Mouse (Mus musculus) heart, postnatal 4 days (tissue): ENCODE results near the gene Ddx60. TPM values are rescaled to one million over a fixed set of nuclear protein-coding genes. Genes with fewer than 3 reads are reported as not detected.
"Not testable (repeated sequence)": the region's sequence is repeated elsewhere in the genome, so short reads cannot be mapped to it uniquely, and the experiment has no call there.

ENCODE experiments used
- DNase-seq: peaks from one replicate; pipeline ENCODE4 v3.0.0; 2021
- total RNA-seq, 2 experiments: library from RNA; stranded (reverse); gene quantifications; 2 replicates each; pipeline ENCODE4 v1.2.3; 2021

Gene Ddx60
- 1 to 10 TPM; 1.5 to 2.3 TPM for total RNA-seq

DNA sequence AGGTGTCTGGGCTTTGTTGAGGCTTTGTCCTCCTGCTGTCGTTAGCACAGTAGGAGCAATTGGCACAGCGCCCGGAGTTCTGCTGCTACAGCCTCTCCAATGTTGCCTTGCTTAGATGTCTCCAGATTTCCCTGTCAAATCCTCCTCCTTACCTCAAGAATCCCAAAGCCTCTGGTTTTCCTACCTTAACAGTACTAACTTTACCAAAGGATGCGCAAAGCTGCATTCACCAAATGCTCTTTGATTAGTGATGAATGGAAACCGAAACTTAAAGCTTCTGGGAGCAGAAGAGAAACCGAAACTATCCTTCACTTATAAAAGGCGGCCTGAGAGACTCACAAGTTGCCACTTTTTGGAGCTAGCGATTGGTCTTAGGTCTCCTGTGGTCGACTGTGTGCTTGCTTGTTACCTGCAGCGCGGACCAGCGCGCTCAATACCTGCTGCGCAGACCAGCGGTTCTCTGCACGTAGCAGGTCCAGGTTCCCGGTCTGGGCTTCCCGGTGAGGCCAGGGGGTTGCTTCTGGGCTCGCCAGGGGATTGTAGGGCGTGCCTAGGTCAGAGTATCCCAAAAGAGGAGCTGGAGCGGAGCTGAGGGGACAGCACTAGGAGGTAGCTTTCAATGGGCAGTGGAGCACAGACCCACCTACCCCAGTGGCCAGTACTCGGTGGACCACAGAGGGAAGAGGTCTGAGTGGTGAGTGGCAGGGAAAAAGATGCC lies at the start of gene Ddx60:
TSS of gene Ddx60 (plus strand) at position 311 of the 718 bp plus-strand sequence.
- DNase-seq: peak; percentile 86

DNA sequence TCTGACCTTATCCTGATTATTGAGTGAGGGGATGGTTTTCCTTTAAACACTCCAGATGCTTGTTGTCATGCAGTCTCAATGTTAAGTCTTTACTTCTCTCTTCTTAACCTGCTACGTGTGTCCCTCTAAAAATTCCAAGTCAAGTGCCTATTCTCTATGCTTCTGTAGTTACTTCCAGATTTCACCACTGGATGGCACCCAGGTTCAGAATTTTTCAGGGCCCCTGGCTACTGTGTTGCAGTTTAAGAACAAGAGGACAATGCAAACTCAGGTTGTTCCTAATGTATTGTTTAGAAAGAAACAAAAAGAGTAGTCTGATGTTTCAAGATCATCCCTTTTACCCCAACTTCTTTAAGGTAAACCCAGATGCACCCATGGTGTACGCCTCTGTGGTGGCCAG lies 33.8 kb upstream of the Ddx60 start:
- DNase-seq: peak; percentile 78

DNA sequence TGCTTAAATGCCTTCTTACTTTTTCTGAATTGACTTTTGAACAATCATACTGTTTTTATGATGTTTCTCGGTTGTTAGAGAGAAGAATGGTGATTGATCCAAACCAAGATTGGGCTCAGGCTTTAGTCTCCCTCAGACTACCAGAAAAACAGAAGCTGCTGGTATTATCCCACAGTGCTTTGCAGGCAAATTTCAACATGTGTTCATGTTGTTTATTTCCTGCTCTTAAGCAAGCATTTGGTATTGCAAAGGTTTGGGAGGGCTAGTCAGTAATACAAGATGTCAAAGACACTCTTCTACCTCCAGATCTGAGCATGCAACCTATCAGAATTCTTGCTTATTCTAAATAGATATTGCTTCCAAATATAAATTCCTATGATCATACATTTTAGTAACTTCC lies 31.1 kb upstream of the Ddx60 start:
- DNase-seq: no peak

DNA sequence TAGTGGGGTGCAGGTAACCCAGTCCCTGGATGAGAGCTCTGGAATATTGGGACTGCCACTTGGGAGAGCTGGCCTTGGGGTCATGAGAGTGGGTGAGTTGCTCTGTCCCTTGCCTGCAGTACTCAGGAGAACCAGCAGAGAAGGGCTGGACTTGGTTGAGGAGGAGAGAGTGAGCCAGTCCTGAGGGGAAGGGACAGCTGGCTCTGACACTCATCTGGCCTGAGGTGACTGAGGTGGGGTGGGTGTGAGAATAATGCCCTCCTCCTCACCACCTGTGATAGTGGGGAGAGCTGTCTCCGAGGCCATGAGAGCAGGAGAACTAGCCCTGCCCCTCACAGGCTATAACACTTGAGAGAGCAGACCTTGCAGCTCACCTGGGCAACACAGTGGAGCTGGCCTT lies 30.5 kb upstream of the Ddx60 start:
- no peak for DNase-seq

DNA sequence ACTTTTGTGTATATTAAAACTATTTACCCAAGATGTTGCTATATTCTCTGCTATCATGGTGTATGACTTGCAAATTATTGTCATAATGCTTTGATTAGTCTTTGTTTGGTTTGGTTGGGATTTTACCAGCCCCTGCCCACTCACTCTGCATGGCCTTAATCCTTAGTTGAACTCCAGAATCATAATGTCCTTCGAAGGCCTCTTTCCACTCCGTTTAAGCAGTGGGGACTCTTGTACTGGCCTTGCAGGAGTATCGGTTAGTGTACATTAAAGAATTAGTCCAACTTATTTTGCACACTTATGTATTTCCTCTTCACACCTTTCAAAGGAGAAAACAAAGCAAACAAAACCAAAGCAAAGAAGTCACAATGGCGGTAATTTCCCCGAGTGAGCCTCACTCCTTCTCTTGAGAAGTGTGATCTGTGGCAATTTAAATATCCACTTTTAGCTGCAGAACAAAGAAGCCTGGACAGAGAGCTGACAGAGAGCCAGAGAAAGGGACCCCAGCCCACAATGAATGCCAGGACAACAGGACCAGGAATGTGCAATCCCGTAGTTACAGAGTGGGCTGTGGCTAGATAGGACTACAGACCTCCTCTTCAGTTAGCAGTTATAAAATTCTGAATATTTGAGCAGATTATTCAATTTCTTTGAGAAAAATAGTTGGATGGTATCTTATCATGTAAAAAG lies 26.7 kb upstream of the Ddx60 start:
- no peak for DNase-seq

DNA sequence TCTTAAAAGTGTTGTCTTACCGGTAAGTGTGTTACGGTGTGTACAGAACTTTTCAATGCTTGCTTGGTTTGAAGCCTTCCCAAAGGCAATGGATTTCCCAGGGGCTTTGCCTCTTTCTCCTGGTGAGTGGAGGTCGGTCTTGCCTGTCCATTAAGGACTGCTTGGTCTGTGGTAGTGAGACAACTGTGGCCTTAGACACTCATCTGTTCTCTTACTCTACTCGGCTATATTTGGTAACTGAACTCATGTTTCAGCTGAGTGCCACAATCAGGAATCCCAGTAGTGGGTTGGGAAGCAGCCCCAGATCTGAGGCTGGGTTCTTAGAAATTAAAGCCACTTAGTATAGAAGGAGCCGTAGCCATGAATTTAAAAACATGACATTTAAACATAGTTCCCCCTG lies 25.4 kb upstream of the Ddx60 start, which contains the start of gene Palld:
TSS of gene Palld (minus strand) at position 170 of the 400 bp plus-strand sequence.
- peak; percentile 51 for DNase-seq

DNA sequence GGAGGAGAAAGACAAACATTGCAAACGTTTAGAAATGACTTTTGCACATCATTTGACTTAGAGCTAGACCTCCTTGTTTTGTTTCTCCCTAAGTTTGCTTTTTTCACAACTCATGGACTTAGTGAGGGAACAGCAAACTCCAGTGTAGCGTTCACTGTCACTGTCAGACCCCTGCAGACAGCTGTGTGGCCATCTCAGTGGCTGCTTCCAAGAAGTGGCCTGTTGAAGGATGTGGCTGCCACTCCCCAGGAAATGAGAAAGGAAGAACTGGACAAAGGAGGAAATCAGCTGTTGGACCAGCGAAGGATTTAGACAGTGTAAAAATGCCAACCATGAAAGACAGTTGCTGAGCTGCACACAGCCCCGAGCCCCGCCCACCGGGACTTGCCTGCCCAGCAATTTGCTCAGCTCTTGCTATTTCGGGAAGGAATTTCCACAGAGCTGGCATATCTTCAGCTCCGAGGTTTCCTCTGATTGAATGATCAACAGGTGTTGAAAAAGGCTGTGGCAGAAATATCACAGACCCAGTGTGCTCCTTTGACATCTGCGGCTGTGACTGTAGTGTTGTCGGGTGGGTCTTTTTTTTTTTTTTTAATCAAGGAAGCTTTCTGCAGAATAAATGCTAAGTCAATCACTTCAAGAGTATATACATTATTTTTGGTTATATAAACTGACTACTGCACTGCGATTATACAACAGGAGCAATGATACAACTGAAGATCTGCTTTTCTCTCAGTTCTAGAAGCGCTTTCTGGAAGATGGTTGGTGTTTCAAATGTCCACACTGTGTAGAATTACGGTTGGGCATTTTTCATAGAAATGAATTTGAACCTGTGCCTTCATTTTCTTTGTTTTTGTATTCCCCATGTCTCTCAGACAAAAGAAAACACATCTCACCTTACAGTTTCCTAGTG lies 19.3 kb upstream of the Ddx60 start:
- peak; percentile 81 for DNase-seq

DNA sequence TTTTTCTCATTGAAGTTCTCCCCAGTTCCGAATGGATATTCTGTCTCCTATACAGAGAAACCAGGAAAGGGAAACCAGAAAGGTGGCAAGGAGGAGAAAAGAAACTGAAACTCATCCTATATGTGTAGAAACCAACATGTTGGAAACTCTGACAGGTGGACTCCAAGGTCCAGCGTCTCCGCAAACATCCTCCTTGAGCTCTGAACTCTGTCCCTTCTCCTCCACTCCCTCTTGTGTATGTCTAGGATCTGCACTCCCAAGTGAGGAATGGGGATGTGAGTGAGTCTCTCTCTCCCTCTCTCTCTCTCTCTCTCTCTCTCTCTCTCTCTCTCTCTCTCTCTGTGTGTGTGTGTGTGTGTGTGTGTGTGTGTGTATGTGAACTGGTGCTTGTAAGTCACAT lies 18.6 kb upstream of the Ddx60 start:
- DNase-seq: no peak

DNA sequence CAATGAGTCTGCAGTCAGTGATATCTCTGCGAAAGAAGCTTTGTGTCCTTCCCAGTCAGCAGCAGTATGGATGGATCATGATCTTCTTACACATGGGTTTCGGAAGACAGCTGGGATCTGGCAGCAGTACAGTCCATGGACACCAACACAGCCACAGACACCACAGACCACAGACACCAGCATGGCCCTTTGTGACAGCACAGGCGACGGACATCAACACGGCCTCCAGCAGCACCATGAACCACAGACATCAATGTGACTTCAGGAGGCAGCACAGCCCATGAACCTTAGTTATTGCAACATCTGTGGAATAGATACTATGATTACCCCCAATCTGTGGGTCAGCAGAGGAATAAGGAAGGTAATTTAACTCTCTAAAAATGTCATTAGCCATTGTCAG lies 15.1 kb upstream of the Ddx60 start:
- DNase-seq: no peak

DNA sequence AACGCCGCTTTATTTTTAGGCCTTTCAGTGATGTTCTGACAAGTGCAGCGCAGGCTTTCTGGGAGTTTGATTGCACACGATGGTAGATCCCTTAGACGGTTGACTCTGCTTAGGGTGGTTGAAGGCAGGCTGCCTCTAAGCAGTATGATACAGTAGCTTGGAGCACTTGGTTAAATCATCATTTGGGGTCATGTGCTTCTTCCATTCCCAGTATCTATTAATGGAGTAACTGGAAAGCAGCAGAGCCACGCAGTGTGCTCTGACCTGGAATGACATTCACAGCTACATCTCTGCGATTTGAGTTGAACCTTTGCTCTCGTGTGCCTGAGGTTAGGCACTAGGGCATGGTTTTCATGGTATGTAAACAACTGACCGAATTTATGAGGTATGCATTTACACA lies 13.9 kb upstream of the Ddx60 start:
- DNase-seq: no peak

DNA sequence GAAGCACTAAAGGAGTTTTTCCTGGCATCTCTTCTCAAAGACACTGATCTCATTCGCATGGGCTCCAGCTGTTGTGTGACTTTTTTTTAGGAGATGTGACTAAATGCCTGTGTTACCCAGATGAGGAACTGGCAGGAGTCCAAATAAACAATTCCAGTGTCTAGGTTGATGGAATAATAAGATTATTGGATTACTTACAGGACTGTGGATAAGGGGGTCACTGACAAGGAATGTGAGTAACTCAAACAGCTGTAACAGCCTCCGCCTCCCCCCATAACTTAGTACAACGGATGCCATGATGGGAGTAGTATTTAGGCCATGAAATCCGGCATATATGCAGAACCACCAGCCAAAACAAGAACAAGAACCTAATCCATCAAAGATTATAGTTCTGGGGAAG lies 10.6 kb upstream of the Ddx60 start:
- DNase-seq: no peak

DNA sequence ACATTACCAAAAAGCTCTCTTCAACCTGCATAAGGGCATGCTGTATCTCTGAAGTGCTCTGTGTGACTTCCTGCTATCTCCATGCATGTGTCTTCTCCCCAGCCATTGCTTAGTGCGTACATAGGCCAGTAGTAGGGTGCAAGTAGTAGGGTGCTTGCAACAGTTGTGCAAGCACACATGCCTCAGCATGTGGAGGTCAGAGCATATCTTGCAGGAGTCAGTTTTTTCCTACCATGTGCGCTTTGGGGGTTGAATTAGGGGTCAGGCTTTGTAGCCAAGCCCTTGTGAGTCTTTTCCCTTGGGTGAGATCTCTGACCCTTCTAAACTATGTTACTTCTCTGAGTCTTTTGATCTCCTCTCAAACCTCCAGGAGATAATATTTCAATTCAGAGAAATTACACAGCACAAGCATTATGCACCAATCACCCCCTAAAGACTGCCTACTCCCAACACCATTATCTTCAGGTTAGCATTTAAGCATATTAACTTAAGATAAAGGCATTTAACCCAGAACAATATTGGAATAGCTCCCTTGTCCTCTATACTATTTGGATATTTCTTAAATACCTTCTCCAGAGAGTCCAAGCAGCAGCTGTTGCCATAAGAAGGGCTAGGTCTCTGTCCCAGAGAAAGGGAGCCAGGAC lies 8.6 kb upstream of the Ddx60 start:
- no peak for DNase-seq

DNA sequence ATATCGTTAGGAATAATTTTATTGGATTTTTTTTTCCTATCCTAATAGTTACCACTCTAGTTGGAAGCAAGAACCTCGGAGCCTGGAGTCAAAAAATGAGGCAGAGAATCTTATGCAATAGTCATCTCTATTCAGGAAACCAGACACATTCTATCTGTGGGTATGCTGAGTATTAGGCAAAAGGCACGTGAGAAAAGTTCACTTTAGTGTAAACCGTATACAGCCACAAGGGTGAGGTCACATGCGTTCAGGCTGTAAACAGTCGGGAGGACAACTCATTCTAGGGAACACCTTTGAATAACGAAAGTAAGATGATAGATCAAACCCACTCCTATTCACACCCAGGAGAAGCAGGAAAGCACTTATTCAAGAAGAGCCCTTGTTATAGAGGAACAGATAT lies 7.5 kb upstream of the Ddx60 start:
- DNase-seq: no peak

DNA sequence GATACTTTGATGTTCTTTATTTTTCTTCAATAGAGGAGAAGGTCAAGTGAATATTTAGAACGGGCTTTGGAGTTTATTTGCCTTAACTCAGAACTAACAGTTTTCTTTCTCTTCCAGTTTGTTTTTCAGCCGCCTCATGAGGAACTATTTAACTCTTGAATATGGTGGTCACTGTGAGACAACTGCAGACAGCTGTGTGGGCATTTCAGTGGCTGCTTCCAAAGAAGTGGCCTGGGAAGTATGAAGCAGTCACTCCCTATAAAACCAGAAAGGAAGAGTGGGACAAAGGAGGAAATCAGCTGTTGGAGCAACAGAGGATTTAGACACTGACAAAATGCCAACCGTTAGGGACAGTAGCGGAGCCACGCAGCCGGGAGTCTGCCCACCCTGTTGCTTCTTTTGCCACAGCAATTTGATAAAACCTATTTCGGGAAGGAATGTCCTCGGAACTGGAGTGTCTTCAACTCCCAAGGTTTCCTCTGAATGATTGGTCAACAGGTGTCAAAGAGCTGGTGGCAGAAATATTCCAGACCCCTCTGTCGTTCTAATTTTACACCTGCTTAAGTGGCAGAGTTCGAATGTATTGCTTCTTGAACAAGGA lies 6.3 kb upstream of the Ddx60 start:
- DNase-seq: peak; percentile 30

DNA sequence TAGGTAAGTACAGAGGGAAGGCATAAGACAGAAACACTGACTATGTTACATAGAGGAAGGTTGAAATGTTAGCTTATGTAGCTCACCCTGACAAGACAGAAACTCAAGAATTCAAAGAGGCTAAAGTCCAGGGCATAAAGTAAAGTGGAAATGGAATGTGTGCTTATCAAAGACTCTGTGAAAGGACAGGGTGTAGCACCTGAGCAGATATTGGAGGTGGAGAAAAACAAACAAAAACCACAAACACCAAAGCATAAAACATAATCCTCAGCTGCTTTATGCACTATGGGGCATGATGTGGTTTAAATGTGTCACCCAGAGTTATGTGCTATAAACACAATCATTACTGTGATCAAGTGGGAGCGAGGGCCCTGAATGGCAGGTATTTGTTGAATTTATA lies 3.4 kb upstream of the Ddx60 start:
- DNase-seq: no peak

DNA sequence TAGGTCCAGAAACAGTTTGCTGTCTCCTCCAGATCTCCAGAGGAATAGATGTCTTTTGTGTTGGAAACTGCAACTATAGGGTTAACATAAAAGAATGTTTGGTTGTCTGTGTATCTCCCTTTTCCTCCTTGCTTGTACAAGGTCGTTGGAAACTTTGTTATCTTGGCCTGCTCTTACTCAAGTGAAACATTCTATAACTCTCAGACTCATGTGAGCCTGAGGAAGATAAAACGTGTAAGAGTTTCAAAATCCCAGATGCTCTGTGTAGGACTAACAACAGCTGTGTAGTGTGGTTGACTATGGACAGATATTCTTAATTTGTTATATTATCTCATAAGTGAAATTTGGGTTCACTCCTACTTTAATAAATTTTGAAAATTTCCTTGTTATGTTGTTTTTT lies 5.4 kb downstream of the Ddx60 start:
- DNase-seq: no peak

DNA sequence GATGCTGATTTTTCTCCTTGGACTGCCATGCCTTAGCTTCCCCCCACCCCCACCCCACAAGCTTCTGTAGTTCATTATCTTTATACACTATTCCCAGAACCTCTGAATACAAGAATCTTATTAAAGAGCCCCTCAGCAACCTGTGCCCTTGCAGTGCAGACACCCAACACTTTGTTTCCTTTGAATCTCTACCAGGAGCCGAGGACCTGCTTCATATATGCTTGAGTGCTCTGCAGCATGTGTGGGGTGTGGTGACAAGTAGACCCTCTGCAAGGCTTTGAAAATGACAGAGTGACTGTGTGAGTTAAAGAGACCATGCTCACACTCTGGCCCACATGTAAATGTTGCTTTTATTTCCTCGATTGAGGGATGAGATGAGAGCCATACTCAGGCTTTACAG lies 9.7 kb downstream of the Ddx60 start:
- DNase-seq: no peak

DNA sequence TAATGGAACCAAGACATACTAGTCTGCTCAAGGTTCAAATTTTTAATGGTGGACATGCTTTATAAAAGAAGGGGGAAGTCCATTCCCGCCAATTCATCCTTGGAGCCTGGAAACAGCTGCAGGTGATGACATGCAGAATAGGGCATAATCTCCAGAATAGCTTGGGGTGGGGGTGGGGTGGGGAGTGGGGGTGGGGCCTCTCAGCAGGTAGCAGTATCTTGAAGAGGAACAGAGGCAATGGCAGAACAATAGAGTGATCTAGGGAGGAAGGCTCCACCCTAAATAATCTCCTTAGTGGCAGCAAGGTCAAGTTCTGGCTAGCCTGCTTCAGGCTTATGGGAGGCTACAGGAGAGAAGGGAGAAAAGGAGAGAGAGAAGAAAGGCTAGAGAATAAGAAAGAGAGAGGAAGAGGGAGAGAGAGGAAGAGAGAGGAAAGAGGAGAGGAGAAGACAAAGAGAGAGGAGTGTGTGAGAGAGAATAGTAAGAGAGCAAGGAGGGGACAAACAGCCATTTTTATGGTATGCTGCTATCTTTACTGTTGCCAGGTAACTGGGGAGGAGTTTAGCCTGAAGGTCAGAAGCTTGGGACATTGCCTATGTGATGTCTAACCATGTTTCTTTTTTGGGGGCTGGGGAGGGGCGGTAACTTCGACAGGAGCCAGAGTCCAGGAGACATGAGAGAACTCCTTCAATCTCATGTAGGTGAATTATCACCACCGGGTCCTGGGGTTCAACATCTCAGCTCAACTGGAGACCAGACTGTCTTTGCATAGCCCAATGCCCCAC lies 36.9 kb downstream of the Ddx60 start:
- DNase-seq: not testable (repeated sequence)

DNA sequence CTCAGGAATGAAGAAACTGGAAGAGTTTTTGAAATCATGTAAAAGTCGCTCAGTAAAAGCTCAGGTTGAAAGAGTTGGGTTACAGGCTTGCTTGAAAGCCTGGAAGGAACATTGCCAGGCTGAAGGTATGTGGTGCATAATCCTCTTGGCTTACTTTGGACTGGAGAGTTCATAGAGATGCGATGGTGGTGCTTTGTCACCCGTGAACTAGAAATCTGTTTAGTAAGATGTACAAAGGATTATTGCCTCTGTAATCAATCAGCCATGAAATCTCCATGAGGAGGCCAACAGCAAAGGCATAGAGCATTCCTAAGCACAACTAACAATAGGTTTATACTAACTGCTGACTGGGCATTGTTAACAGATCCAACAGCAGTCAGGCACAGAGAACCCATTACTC lies 41.7 kb downstream of the Ddx60 start:
- DNase-seq: no peak

DNA sequence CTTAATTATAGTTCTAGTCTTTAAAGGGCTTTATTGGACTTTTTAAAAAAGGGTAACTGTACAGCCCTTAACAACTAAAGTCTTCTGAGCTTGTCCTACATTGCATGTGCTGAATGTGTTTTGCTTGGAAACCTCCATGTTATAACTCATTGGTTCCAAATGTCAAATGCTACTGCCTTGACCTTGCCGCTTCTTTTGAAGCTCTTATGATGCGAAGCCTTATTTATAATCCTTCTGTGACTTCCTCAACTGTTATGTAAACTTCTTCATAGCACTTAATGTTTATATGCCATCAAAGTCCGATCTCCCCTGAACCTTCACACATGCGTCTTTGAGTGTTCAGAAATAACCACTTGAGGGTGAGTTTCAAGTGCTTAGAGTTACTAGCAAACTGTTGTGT lies 57.1 kb downstream of the Ddx60 start:
- no peak for DNase-seq

DNA sequence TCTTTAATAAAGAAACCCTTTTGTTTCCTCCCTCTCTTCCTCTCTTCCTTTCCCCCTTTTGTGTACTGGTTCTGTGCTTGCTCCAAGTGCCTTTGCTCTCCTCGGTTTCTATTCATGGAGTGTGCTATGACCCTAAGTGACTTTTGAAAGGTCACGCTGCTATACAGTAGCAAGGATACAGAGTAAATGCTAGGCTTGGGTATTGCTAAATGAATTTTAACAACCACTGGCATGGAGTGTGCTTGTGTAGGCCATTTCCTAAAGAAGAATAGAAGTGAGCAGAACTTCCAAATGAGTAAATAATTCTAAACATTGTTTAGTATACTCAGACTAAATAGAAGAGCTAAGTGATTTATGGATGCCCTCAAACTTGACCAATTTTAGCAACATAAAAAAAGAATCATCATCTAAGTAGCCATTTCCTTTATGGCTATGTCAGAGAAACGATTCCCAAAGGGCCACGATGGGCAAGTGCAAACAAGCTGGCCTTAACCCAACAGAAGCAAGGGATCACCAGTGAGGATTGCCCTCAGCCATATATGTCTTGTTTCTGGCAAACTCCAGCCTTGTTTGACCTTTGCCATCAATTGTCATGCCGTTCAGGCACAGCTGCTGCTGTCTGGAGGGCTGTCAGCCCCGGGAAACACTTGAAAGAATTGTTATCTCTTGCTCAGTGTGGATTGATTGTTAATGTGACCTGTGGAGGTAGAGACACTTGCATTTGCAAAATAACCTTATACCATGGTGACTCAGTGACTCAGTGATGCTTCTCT lies 58.0 kb downstream of the Ddx60 start:
- peak; percentile 33 for DNase-seq
